Comparison of ENCODE assay signal across 23 mouse cellular contexts in genomic region chr9:98714661-98715060, GRCm38 (mm10).
A peak's percentile ranks its signal among the peaks of the same experiment; 100 is the strongest.
DNase-seq lines count a peak whose midpoint lies in the region; ATAC-seq lines count a peak whose summit lies in the region.
"Had no signal": no experiment of that assay in that cellular context is flagged by ENCODE, and none has a peak within 500 bp of the region (broad histone marks: within the 10 kb centered on the region; RNA-seq: fewer than 3 reads in every experiment).

No protein-coding gene starts in this region.

- DNase-seq in intestine, embryonic 14.5 days (ENCODE audit: low spot score): peak; percentile 40
- peak; percentile 77 for DNase-seq in ovary, adult 18-20 months (ENCODE audit: low spot score)
- DNase-seq in ovary, postnatal 10 days (ENCODE audit: low spot score): no peak
- peak; percentile 12 for DNase-seq in urinary bladder, adult 2 months (ENCODE audit: low spot score)
- DNase-seq in urinary bladder, postnatal 4 days (ENCODE audit: low spot score in 2 of 2): no peak
- no peak for DNase-seq in retina, embryonic 14.5 days (ENCODE audit: low spot score)
- DNase-seq: adrenal gland, adult 2 months; adrenal gland, postnatal 14 days; cerebellum, adult 11 months; cerebellum, adult 2 months; cerebellum, adult 9-11 months; cerebellum, postnatal 25 days; gastrocnemius, postnatal 10 days; gastrocnemius, postnatal 36 days had no signal

- peaks cover 6% of the 10 kb centered on the region; the same call in 1 of the 2 replicates for H3K4me1 ChIP-seq in intestine, embryonic 14.5 days (replicated peaks; ENCODE audit: control insufficient read depth, insufficient read depth, low read length)
- no peaks in the 10 kb centered on the region for H3K4me1 ChIP-seq in intestine, embryonic 16.5 days (ENCODE audit: control insufficient read depth, insufficient read depth, low read length)
- H3K4me1 ChIP-seq: forebrain, embryonic 12.5 days; forebrain, embryonic 15.5 days; hindbrain, embryonic 15.5 days had no signal

- 66% methylated on average over 9 of the region's 9 CpGs for WGBS in intestine, embryonic 14.5 days
- WGBS in intestine, embryonic 16.5 days: 67% methylated on average over 9 of the region's 9 CpGs

- no peaks in the 10 kb centered on the region for H3K36me3 ChIP-seq in intestine, embryonic 14.5 days (ENCODE audit: control insufficient read depth, insufficient read depth, low read length)
- no peaks in the 10 kb centered on the region for H3K36me3 ChIP-seq in intestine, embryonic 16.5 days (ENCODE audit: control insufficient read depth, insufficient read depth, low read length)
- H3K36me3 ChIP-seq: embryonic facial prominence, embryonic 13.5 days; forebrain, embryonic 12.5 days; forebrain, embryonic 15.5 days; hindbrain, embryonic 12.5 days; hindbrain, embryonic 15.5 days had no signal

- no peaks in the 10 kb centered on the region for H3K27me3 ChIP-seq in intestine, embryonic 14.5 days (replicated peaks; ENCODE audit: control insufficient read depth, insufficient read depth, low read length)
- H3K27me3 ChIP-seq in intestine, embryonic 16.5 days (replicated peaks; ENCODE audit: control insufficient read depth, insufficient read depth, low read length): no peaks in the 10 kb centered on the region
- H3K27me3 ChIP-seq: forebrain, embryonic 12.5 days; forebrain, embryonic 15.5 days; hindbrain, embryonic 12.5 days; hindbrain, embryonic 15.5 days had no signal

- H3K4me3 ChIP-seq in intestine, embryonic 14.5 days (ENCODE audit: low read depth, low read length): no peak overlapping the region
- no peak overlapping the region for H3K4me3 ChIP-seq in intestine, embryonic 16.5 days (ENCODE audit: low read length)
- H3K4me3 ChIP-seq: embryonic facial prominence, embryonic 13.5 days; erythroblast, embryonic 14.5 days; forebrain, embryonic 12.5 days; forebrain, embryonic 15.5 days; hindbrain, embryonic 12.5 days; hindbrain, embryonic 15.5 days had no signal

- H3K9me3 ChIP-seq in intestine, embryonic 14.5 days (ENCODE audit: control insufficient read depth, low read length): peaks cover 3% of the 10 kb centered on the region; the same call in 1 of the 2 replicates
- no peaks in the 10 kb centered on the region for H3K9me3 ChIP-seq in intestine, embryonic 16.5 days (ENCODE audit: control insufficient read depth, low read length)
- H3K9me3 ChIP-seq: embryonic facial prominence, embryonic 13.5 days; forebrain, embryonic 12.5 days; forebrain, embryonic 15.5 days; hindbrain, embryonic 15.5 days had no signal

- H3K4me2 ChIP-seq in intestine, embryonic 14.5 days (ENCODE audit: low read length): no peak overlapping the region
- H3K4me2 ChIP-seq in intestine, embryonic 16.5 days (ENCODE audit: low read depth, low read length): no peak overlapping the region
- H3K4me2 ChIP-seq: embryonic facial prominence, embryonic 13.5 days; forebrain, embryonic 12.5 days; forebrain, embryonic 15.5 days; heart, embryonic 11.5 days; hindbrain, embryonic 12.5 days; hindbrain, embryonic 15.5 days had no signal

- no peak for ATAC-seq in intestine, embryonic 14.5 days (replicated peaks; ENCODE audit: low FRiP score, low TSS enrichment, low read depth)
- no peak for ATAC-seq in intestine, embryonic 16.5 days
- ATAC-seq: CD4-positive, CD25-positive, alpha-beta regulatory T cell, adult 4 months; forebrain, embryonic 15.5 days had no signal

- H3K9ac ChIP-seq in intestine, embryonic 14.5 days (ENCODE audit: low read length): no peak overlapping the region
- H3K9ac ChIP-seq in intestine, embryonic 16.5 days (ENCODE audit: low read depth, low read length): no peak overlapping the region
- H3K9ac ChIP-seq: embryonic facial prominence, embryonic 13.5 days; forebrain, embryonic 12.5 days; forebrain, embryonic 15.5 days; hindbrain, embryonic 12.5 days; hindbrain, embryonic 15.5 days had no signal

- H3K27ac ChIP-seq in intestine, embryonic 14.5 days (ENCODE audit: low read depth): no peak overlapping the region
- H3K27ac ChIP-seq in intestine, embryonic 16.5 days (ENCODE audit: low read length): no peak overlapping the region
- H3K27ac ChIP-seq: embryonic facial prominence, embryonic 13.5 days; forebrain, embryonic 12.5 days; forebrain, embryonic 15.5 days; hindbrain, embryonic 12.5 days; hindbrain, embryonic 15.5 days had no signal

Comparison
In these comparisons a context has a peak if more than half of its experiments do, and no peak if none do; other contexts are left out.
1. DNase-seq: peak in intestine, embryonic 14.5 days (single experiment), ovary, adult 18-20 months (single experiment) and urinary bladder, adult 2 months (single experiment); none in ovary, postnatal 10 days (single experiment), urinary bladder, postnatal 4 days (0 of 2) and retina, embryonic 14.5 days (single experiment).